8 mouse cellular contexts compared by ENCODE assay signal in genomic region chr14:77814935-77815334, GRCm38 (mm10). TPM values are rescaled to one million over a fixed set of nuclear protein-coding genes. Genes with fewer than 3 reads are reported as not detected.
DNase-seq lines count a peak whose midpoint lies in the region; ATAC-seq and TF ChIP-seq lines count a peak whose summit lies in the region.

No protein-coding gene starts in this region.

- H3K9me3 ChIP-seq in kidney, embryonic 14.5 days (ENCODE audit: control insufficient read depth, low read length), result no peaks in the 10 kb centered on the region

- H3K4me2 ChIP-seq in kidney, embryonic 14.5 days (replicated peaks; ENCODE audit: low read depth, low read length), result no peak overlapping the region

- H3K4me1 ChIP-seq in kidney, embryonic 14.5 days (ENCODE audit: control insufficient read depth, insufficient read depth, low read length), result peaks cover 3% of the 10 kb centered on the region; the same call in 1 of the 2 replicates

- H3K27ac ChIP-seq in kidney, embryonic 14.5 days (ENCODE audit: low read depth, low read length), result no peak overlapping the region

- H3K36me3 ChIP-seq in kidney, embryonic 14.5 days (ENCODE audit: control insufficient read depth, insufficient read depth, low read length), result no peaks in the 10 kb centered on the region

- H3K4me3 ChIP-seq in kidney, embryonic 14.5 days (ENCODE audit: low read length), result no peak overlapping the region

- no peaks in the 10 kb centered on the region for H3K27me3 ChIP-seq in kidney, embryonic 14.5 days (ENCODE audit: control insufficient read depth, insufficient read depth, low read length)

- DNase-seq in kidney, adult 18-20 months, result no peak
- DNase-seq in brain, embryonic 14.5 days (ENCODE audit: low read depth), result peak; percentile 53
- peak; percentile 93 to 94 for DNase-seq in cerebellum, postnatal 10 days
- DNase-seq in heart, postnatal 4 days, result peak; percentile 53
- no peak for DNase-seq in Muller cell, postnatal 12 days (ENCODE audit: inconsistent ontology term)
- no peak for DNase-seq in right cerebral cortex, postnatal 36 days (ENCODE audit: low spot score in 2 of 2)
- no peak for DNase-seq in layer of hippocampus, adult 9-11 months

- no peak for TF ChIP-seq CTCF in brain, embryonic 14.5 days (IDR thresholded peaks at IDR 0.05; ENCODE audit: borderline replicate concordance, extremely low read depth, insufficient read depth, insufficient read length)

- 49% methylated on average over 4 of the region's 4 CpGs for WGBS in kidney, embryonic 14.5 days

- ATAC-seq in kidney, embryonic 14.5 days (ENCODE audit: low FRiP score, low TSS enrichment), result 0 out of 2 replicates have a peak, but pooled peaks have one; percentile 39

- TF ChIP-seq POLR2A in brain, embryonic 14.5 days (IDR thresholded peaks at IDR 0.05; ENCODE audit: borderline replicate concordance, extremely low read depth, insufficient read depth, insufficient read length, poor library complexity, severe bottlenecking), result no peak

- no peak overlapping the region for H3K9ac ChIP-seq in kidney, embryonic 14.5 days (ENCODE audit: low read depth, low read length)

RNA-seq across cellular contexts. Expression of gene Dnajc15, which starts 60.0 kb away (rescaled TPM):
- 130 and 169 TPM in 2 replicates for polyA plus RNA-seq in kidney, embryonic 14.5 days (2014; fragmentation: Nextera tagmentation; extraction: Ambion mirVana)
- 14.2 and 15.5 TPM in 2 replicates for polyA plus RNA-seq in brain, embryonic 14.5 days (2012; rRNA removed)
- 100 to 1,000 TPM; 199 to 217 TPM for total RNA-seq in heart, postnatal 4 days (2021)

Comparison
In these comparisons a context has a peak if more than half of its experiments do, and no peak if none do; other contexts are left out.
1. DNase-seq: peak in brain, embryonic 14.5 days (single experiment), cerebellum, postnatal 10 days (2 of 2) and heart, postnatal 4 days (single experiment); none in kidney, adult 18-20 months (single experiment), Muller cell, postnatal 12 days (single experiment), right cerebral cortex, postnatal 36 days (0 of 2) and layer of hippocampus, adult 9-11 months (single experiment).